Mouse (Mus musculus) CH12.LX (cell line): ENCODE results near the gene Ror2. TPM values are rescaled to one million over a fixed set of nuclear protein-coding genes. Genes with fewer than 3 reads are reported as not detected.

Source experiments
- DNase-seq: peaks from one replicate; pipeline ENCODE4 v3.0.0-alpha.2; 2013; ENCODE audit errors: extremely low read depth
- H3K27ac ChIP-seq: 2 replicates; pipeline ENCODE4 v1.5.1; 2012; ENCODE audit warnings: low read depth, mild to moderate bottlenecking, control low read depth, moderate library complexity; ENCODE audit not compliant: insufficient read depth
- H3K27me3 ChIP-seq: replicated peaks from 2 replicates; pipeline ENCODE3; 2012; ENCODE audit warnings: inconsistent platforms
- H3K36me3 ChIP-seq, 2 experiments: replicated peaks in 1 of 2; 2 replicates each; pipeline versions ENCODE3 to v1.6.1; 2012; ENCODE audit warnings: inconsistent platforms in 1 of 2, low read length in 1 of 2, mild to moderate bottlenecking in 1 of 2, mixed read lengths in 1 of 2, moderate library complexity in 1 of 2; ENCODE audit not compliant: control insufficient read depth in 1 of 2, insufficient read depth in 1 of 2
- H3K4me1 ChIP-seq, 2 experiments: 2 replicates each; pipeline ENCODE4 v1.6.1; 2012; ENCODE audit warnings: inconsistent platforms in 1 of 2, moderate library complexity in 1 of 2; ENCODE audit not compliant: insufficient read depth in 2 of 2, control insufficient read depth in 1 of 2
- H3K4me2 ChIP-seq: 2 replicates; pipeline ENCODE4 v1.6.1; 2012; ENCODE audit warnings: low read depth, mild to moderate bottlenecking, control low read depth; ENCODE audit not compliant: poor library complexity, insufficient read depth, severe bottlenecking
- H3K4me3 ChIP-seq, 3 experiments: fragments of 150-350 bp in 1 of 3; sonication (generic) in 1 of 3; replicated peaks in 1 of 3; 2 replicates each; pipeline versions ENCODE3 to v1.5.1; 2011 to 2012; ENCODE audit warnings: low read depth in 2 of 3, low read length in 2 of 3, mild to moderate bottlenecking in 2 of 3, moderate library complexity in 2 of 3, control low read depth in 1 of 3, improper control_type of control experiment in 1 of 3, inconsistent platforms in 1 of 3, mixed read lengths in 1 of 3; ENCODE audit not compliant: poor library complexity in 1 of 3
- H3K79me2 ChIP-seq: replicated peaks from 2 replicates; pipeline ENCODE4 v1.6.1; 2012; ENCODE audit warnings: mild to moderate bottlenecking, moderate library complexity; ENCODE audit not compliant: control insufficient read depth, poor library complexity, insufficient read depth, severe bottlenecking; ENCODE audit errors: extremely low read depth
- H3K9ac ChIP-seq: 2 replicates; pipeline ENCODE4 v1.6.1; 2012; ENCODE audit warnings: low read depth, mild to moderate bottlenecking, control low read depth, moderate library complexity; ENCODE audit not compliant: insufficient read depth
- H3K9me3 ChIP-seq: replicated peaks from 2 replicates; pipeline ENCODE3; 2012; ENCODE audit warnings: low read length, inconsistent platforms, mixed read lengths
- BHLHE40 ChIP-seq: IDR thresholded peaks from 2 replicates; pipeline ENCODE4 v1.6.1; 2011; ENCODE audit warnings: mild to moderate bottlenecking, low read depth, low read length, improper control_type of control experiment
- CTCF ChIP-seq, 2 experiments: IDR thresholded peaks in 1 of 2; conservative IDR thresholded peaks in 1 of 2; 2 replicates each; pipeline ENCODE4 v1.5.1; 2011 to 2012; ENCODE audit warnings: low read depth in 2 of 2, low read length in 2 of 2, improper control_type of control experiment in 1 of 2, inconsistent platforms in 1 of 2, mild to moderate bottlenecking in 1 of 2, moderate library complexity in 1 of 2
- E2F4 ChIP-seq: IDR thresholded peaks from 2 replicates; pipeline ENCODE4 v1.6.1; 2011; ENCODE audit warnings: low read depth, low read length, improper control_type of control experiment; ENCODE audit not compliant: insufficient replicate concordance
- EP300 ChIP-seq: IDR thresholded peaks from 2 replicates; pipeline ENCODE4 v1.6.1; 2011; ENCODE audit warnings: low read length, improper control_type of control experiment
- ETS1 ChIP-seq: conservative IDR thresholded peaks from 2 replicates; pipeline ENCODE4 v1.6.1; 2012; ENCODE audit warnings: low read depth, mild to moderate bottlenecking, inconsistent platforms, low read length, improper control_type of control experiment, moderate library complexity
- GABPA ChIP-seq: IDR thresholded peaks from 2 replicates; pipeline ENCODE4 v1.6.1; 2012; ENCODE audit warnings: low read depth, low read length, improper control_type of control experiment, inconsistent platforms; ENCODE audit not compliant: insufficient replicate concordance
- HCFC1 ChIP-seq: IDR thresholded peaks from 2 replicates; pipeline ENCODE4 v1.6.1; 2012; ENCODE audit warnings: low read depth, mild to moderate bottlenecking, inconsistent platforms, low read length, improper control_type of control experiment
- JUND ChIP-seq: conservative IDR thresholded peaks from 2 replicates; pipeline ENCODE4 v1.6.1; 2011; ENCODE audit warnings: low read depth, low read length, improper control_type of control experiment
- KAT2A ChIP-seq: IDR thresholded peaks from 2 replicates; pipeline ENCODE4 v1.6.1; 2012; ENCODE audit warnings: low read length, improper control_type of control experiment, inconsistent platforms; ENCODE audit not compliant: insufficient replicate concordance
- MAFK ChIP-seq: IDR thresholded peaks from 2 replicates; pipeline ENCODE4 v1.6.1; 2011; ENCODE audit warnings: low read length, improper control_type of control experiment; ENCODE audit not compliant: insufficient replicate concordance
- MAZ ChIP-seq: IDR thresholded peaks from 2 replicates; pipeline ENCODE4 v1.6.1; 2012; ENCODE audit warnings: low read depth, mild to moderate bottlenecking, inconsistent platforms, low read length, improper control_type of control experiment, moderate library complexity
- MXI1 ChIP-seq: IDR thresholded peaks from 2 replicates; pipeline ENCODE4 v1.6.1; 2011; ENCODE audit warnings: mild to moderate bottlenecking, low read depth, low read length, improper control_type of control experiment
- PAX5 ChIP-seq: IDR thresholded peaks from 2 replicates; pipeline ENCODE4 v1.6.1; 2012; ENCODE audit warnings: low read length, inconsistent platforms, mixed read lengths
- POLR2AphosphoS2 ChIP-seq: IDR thresholded peaks from 2 replicates; pipeline ENCODE4 v1.6.1; 2011; ENCODE audit warnings: low read depth, low read length, improper control_type of control experiment
- RAD21 ChIP-seq: IDR thresholded peaks from 2 replicates; pipeline ENCODE4 v1.6.1; 2011; ENCODE audit warnings: low read depth, mild to moderate bottlenecking, low read length, improper control_type of control experiment, moderate library complexity
- RCOR1 ChIP-seq: conservative IDR thresholded peaks from 2 replicates; pipeline ENCODE4 v1.6.1; 2012; ENCODE audit warnings: low read depth, mild to moderate bottlenecking, inconsistent platforms, low read length, improper control_type of control experiment
- SIN3A ChIP-seq: IDR thresholded peaks from 2 replicates; pipeline ENCODE4 v1.6.1; 2012; ENCODE audit warnings: low read length, improper control_type of control experiment, inconsistent platforms
- SMC3 ChIP-seq: IDR thresholded peaks from 2 replicates; pipeline ENCODE4 v1.6.1; 2011; ENCODE audit warnings: low read depth, low read length, improper control_type of control experiment
- TBP ChIP-seq: conservative IDR thresholded peaks from 2 replicates; pipeline ENCODE4 v1.6.1; 2011; ENCODE audit warnings: low read depth, low read length, improper control_type of control experiment
- TCF12 ChIP-seq: IDR thresholded peaks from 2 replicates; pipeline ENCODE4 v1.6.1; 2014; ENCODE audit warnings: low read depth, mild to moderate bottlenecking, inconsistent platforms, low read length, improper control_type of control experiment
- USF1 ChIP-seq: IDR thresholded peaks from 2 replicates; pipeline ENCODE4 v1.6.1; 2014; ENCODE audit warnings: low read depth, mild to moderate bottlenecking, inconsistent platforms, low read length, improper control_type of control experiment
- USF2 ChIP-seq: conservative IDR thresholded peaks from 2 replicates; pipeline ENCODE4 v1.6.1; 2011; ENCODE audit warnings: low read depth, low read length, improper control_type of control experiment
- ZKSCAN1 ChIP-seq: IDR thresholded peaks from 2 replicates; pipeline ENCODE4 v1.6.1; 2012; ENCODE audit warnings: low read depth, inconsistent platforms, low read length, improper control_type of control experiment, borderline replicate concordance
- ZMIZ1 ChIP-seq: IDR thresholded peaks from 2 replicates; pipeline ENCODE4 v1.6.1; 2012; ENCODE audit warnings: low read depth, mild to moderate bottlenecking, inconsistent platforms, low read length, improper control_type of control experiment
- ZNF384 ChIP-seq: IDR thresholded peaks from 2 replicates; pipeline ENCODE4 v1.6.1; 2012; ENCODE audit warnings: low read depth, low read length, improper control_type of control experiment, inconsistent platforms
- dilution Hi-C: fragments of 300-500 bp; cut with MboI; formaldehyde crosslinking; loops from 2 replicates; pipeline ENCODE4 v1.14.3; 2020; ENCODE audit warnings: low sequenced_read_pairs; ENCODE audit not compliant: extremely low pct_unique_long_range_greater_than_20kb, extremely low pct_ligation_motif_present
- in situ Hi-C: fragments of 300-500 bp; cut with MboI; formaldehyde crosslinking; loops from 3 replicates; pipeline ENCODE4 v1.14.3; 2019; ENCODE audit warnings: low sequenced_read_pairs, low pct_ligation_motif_present, low pct_unique_long_range_greater_than_20kb, mixed read lengths
- polyA plus RNA-seq: library from polyadenylated mRNA; unstranded; fragments of >175 nt; gene quantifications from 2 replicates; pipeline ENCODE4 v1.2.1, GENCODE M21; 2012; ENCODE audit warnings: low read depth; ENCODE audit not compliant: insufficient read length
- total RNA-seq, 2 experiments: library from RNA; depleted of rRNA; stranded (reverse); fragments of 300-350 nt in 1 of 2; fragments of >200 nt in 1 of 2; gene quantifications; 2 replicates each; pipeline ENCODE4 v1.2.3; 2012 to 2014

Gene Ror2
- total and polyA plus RNA-seq, 3 experiments, result 0.13 to 0.63 (median 0.16) TPM

DNA sequence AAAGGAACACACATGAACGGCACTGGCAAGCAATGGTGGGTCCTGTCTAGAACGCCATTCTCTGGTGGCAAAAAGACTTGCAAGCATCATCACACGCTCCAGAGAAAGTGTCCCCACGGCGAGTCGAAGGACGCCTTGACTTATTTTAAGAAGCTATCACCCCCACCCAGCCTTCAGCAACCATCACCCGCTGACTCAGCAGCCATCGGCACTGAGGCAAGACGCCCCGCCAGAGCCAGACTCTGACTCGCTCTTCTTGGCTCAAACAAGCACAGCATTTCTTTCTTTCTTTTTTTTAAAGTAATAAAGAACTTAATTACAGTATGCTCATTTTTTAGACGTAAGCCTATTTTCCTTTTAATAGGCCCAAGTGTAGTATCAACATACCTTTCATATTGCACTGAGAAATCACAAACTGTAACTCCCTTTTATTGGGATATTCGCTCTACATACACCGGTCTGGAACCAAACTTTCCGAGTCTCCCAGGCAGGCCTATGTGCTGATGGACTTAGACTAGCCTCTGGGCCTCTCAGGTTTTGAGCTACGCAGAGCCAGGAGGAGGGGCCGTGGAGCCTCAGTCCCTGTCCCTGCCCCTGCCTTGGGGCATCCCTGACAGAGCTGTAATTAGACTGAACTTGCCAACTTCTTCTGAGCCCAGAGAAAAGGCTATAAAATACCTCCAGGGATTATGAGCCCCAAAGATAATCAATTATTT is 55.3 kb downstream of the Ror2 start:
- H3K27me3 ChIP-seq, result no peaks in the 10 kb centered on the region
- no peaks in the 10 kb centered on the region for H3K79me2 ChIP-seq
- peaks cover 0 to 14% of the 10 kb centered on the region in 2 experiments; a peak in 2 of 4 replicates for H3K4me1 ChIP-seq
- in situ Hi-C loops (no loop called here), dilution Hi-C loops (no loop called here)
- no peak overlapping the region for H3K4me2 ChIP-seq
- TF ChIP-seq ZKSCAN1, result no peak
- no peak for TF ChIP-seq SMC3
- TF ChIP-seq MXI1, result no peak
- TF ChIP-seq EP300, result no peak
- TF ChIP-seq ZNF384, result no peak
- TF ChIP-seq GABPA, result no peak
- no peak for TF ChIP-seq SIN3A
- TF ChIP-seq E2F4, result no peak
- TF ChIP-seq CTCF (conservative IDR thresholded peaks at IDR 0.05 in 1 of 2, IDR thresholded peaks at IDR 0.05 in 1 of 2; ENCODE audit: low read depth in 2 of 2, low read length in 2 of 2), result no peak
- TF ChIP-seq HCFC1, result no peak
- no peak for TF ChIP-seq USF1
- no peak for TF ChIP-seq MAFK
- no peak for TF ChIP-seq RAD21
- TF ChIP-seq MAZ, result no peak
- TF ChIP-seq BHLHE40, result no peak
- no peak for TF ChIP-seq ETS1
- TF ChIP-seq RCOR1, result no peak
- no peak for TF ChIP-seq TCF12
- TF ChIP-seq TBP, result no peak
- no peak for TF ChIP-seq JUND
- H3K4me3 ChIP-seq, result no peak overlapping the region
- H3K27ac ChIP-seq, result no peak overlapping the region
- H3K36me3 ChIP-seq, result no peaks in the 10 kb centered on the region
- H3K9ac ChIP-seq, result no peak overlapping the region
- no peak for DNase-seq
- no peaks in the 10 kb centered on the region for H3K9me3 ChIP-seq

DNA sequence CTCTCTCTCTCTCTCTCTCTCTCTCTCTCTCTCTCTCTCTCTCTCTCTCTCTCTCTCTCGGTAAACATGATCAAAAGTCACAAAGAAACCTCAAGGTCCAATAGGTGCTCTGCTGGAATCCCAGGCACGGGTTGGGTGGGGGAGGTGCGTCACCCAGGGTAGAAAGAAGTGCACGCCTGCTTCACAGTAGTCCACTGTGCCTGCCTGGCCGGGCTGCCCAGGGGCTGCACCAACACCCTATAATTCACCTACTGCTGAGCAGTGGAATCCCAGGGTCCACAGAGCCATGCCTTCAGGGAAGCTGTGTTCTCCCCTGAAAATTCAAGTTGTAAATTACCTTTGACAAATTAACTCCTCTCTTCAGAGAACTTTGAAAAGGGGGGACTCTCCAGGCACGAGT is 58.9 kb downstream of the Ror2 start:
- in situ Hi-C loops (no loop called here), dilution Hi-C loops (no loop called here)
- H3K36me3 ChIP-seq, result no peaks in the 10 kb centered on the region
- TF ChIP-seq POLR2AphosphoS2 (no peak), USF2 (no peak), ZMIZ1 (no peak), PAX5 (no peak), KAT2A (no peak)
- H3K27ac ChIP-seq, result no peak overlapping the region
- H3K27me3 ChIP-seq, result no peaks in the 10 kb centered on the region
- no peak overlapping the region for H3K4me2 ChIP-seq
- DNase-seq, result no peak
- peaks cover 0 to 9% of the 10 kb centered on the region in 2 experiments; a peak in 2 of 4 replicates for H3K4me1 ChIP-seq
- no peak overlapping the region for H3K4me3 ChIP-seq
- no peak overlapping the region for H3K9ac ChIP-seq
- H3K79me2 ChIP-seq, result no peaks in the 10 kb centered on the region
- H3K9me3 ChIP-seq, result peaks cover 9% of the 10 kb centered on the region
